Mouse (Mus musculus) bone marrow macrophage, adult 2 months (primary cell): ENCODE data around the gene Gm20388.

Experiments
- CTCF ChIP-seq: IDR thresholded peaks from 2 replicates; pipeline ENCODE4 v1.5.1; 2012; ENCODE audit warnings: low read depth, mild to moderate bottlenecking, low read length, moderate library complexity
- POLR2A ChIP-seq: IDR thresholded peaks from 2 replicates; pipeline ENCODE4 v1.6.1; 2012; ENCODE audit warnings: mild to moderate bottlenecking, low read depth, low read length, borderline replicate concordance

- TF ChIP-seq CTCF (no peak), POLR2A (no peak)
These were observed 450.7 kb downstream of the Gm20388 start for GRCm38 (mm10) chr8:120361301-120361700.
